Mouse (Mus musculus) liver, adult 2 months (tissue): ENCODE data around the gene Plekha6.

Experiments
- CTCF ChIP-seq: fragments of 200-500 bp; IDR thresholded peaks from 2 replicates; pipeline ENCODE4 v1.5.1; 2011; ENCODE audit warnings: low read depth, low read length, control low read depth
- POLR2A ChIP-seq: fragments of 200-500 bp; IDR thresholded peaks from 2 replicates; pipeline ENCODE4 v1.6.1; 2011; ENCODE audit warnings: low read length, control low read depth; ENCODE audit not compliant: insufficient read depth; ENCODE audit errors: extremely low read depth

DNA sequence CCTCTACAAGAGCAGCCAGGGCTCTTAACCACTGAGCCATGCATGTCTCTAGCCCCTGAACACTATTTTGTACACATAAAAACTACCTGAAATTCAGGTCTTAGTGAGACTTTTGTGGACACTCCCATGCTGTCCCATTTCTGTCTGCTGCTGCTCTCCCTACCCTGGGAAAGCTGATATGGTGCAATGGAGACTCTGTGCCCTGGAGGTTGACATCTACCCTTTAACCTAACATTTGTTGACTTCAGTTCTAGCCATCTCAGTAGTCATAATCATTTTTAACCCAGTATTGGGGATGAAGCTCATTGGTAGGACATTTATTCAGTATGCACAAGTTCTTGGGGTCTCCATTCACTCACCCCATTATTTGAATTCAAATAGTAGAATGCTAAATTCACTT lies 60.7 kb downstream of the Plekha6 start:
- TF ChIP-seq CTCF (no peak), POLR2A (no peak)
